In the genomic region with DNA sequence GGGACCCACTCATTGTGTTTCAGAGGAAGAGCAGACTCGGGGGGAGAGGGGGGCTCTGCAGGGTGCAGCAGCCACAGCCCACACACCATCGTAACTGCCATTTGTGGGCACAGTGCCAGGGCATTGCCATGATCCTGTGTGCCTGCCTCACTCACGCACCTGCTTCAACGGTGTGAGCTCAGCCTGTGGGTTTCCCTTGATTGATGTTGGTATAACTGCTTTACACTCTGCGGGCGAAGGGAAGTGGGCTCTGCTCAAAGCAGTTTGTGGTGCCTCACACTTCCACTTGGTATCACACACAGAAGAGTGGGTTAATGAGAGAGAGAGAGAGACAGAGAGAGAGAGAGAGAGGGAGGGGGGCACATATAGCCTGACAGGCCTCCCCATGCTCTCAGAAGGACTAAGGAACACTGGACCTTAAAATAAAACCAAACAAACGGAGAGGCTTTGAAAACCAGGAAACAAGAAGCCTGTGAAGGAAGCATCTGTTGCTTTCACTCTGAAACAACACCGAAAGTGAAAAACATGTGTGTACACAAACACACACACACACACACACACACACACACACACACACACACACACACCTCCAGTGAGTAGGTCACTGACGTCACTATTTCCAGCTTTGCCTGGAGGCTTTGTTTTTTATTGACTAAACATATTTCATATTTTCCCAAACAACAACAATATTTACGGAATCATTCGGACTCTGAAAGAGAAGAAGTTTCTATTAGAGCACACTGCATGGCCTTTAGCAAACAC, we compare ENCODE assay signal across 7 mouse cellular contexts.
DNase-seq lines count a peak whose midpoint lies in the region; ATAC-seq and TF ChIP-seq lines count a peak whose summit lies in the region.

No protein-coding gene starts in this region.

- ATAC-seq in forebrain, postnatal 0 days: peak; percentile 58
- no peak; the same call in 1 of the 2 replicates for ATAC-seq in midbrain, embryonic 14.5 days (ENCODE audit: low FRiP score, low TSS enrichment)
- no peak for ATAC-seq in erythroblast, adult 5-6 weeks (replicated peaks; ENCODE audit: low FRiP score, poor library complexity, severe bottlenecking)

- no peak overlapping the region for H3K4me3 ChIP-seq in layer of hippocampus, adult 2 months
- no peak overlapping the region for H3K4me3 ChIP-seq in bone marrow, adult 2 months (replicated peaks; ENCODE audit: control insufficient read depth, low read depth, low read length)
- H3K4me3 ChIP-seq in forebrain, postnatal 0 days (ENCODE audit: low read depth, low read length): no peak overlapping the region
- no peak overlapping the region for H3K4me3 ChIP-seq in midbrain, embryonic 14.5 days (replicated peaks; ENCODE audit: low read depth, low read length)

- no peaks in the 10 kb centered on the region for H3K36me3 ChIP-seq in forebrain, postnatal 0 days (ENCODE audit: insufficient read depth)
- H3K36me3 ChIP-seq in midbrain, embryonic 14.5 days (ENCODE audit: control insufficient read depth, insufficient read depth, low read length): no peaks in the 10 kb centered on the region

- H3K9me3 ChIP-seq in forebrain, postnatal 0 days (ENCODE audit: low read length): no peaks in the 10 kb centered on the region
- H3K9me3 ChIP-seq in midbrain, embryonic 14.5 days (ENCODE audit: control insufficient read depth, low read length): no peaks in the 10 kb centered on the region

- H3K4me1 ChIP-seq in bone marrow, adult 2 months (ENCODE audit: control insufficient read depth, insufficient read depth, low read length): no peaks in the 10 kb centered on the region; the same call in 1 of the 2 replicates
- 0 out of 2 replicates have a peak, but pooled peaks cover 3% of the 10 kb centered on the region for H3K4me1 ChIP-seq in forebrain, postnatal 0 days (ENCODE audit: insufficient read depth)
- H3K4me1 ChIP-seq in midbrain, embryonic 14.5 days (ENCODE audit: control insufficient read depth, insufficient read depth, low read length): 0 out of 2 replicates have a peak, but pooled peaks cover 6% of the 10 kb centered on the region

- H3K27me3 ChIP-seq in forebrain, postnatal 0 days (ENCODE audit: insufficient read depth, low read length): no peaks in the 10 kb centered on the region
- no peaks in the 10 kb centered on the region for H3K27me3 ChIP-seq in midbrain, embryonic 14.5 days (ENCODE audit: control insufficient read depth, insufficient read depth, low read length)

- no peak for DNase-seq in layer of hippocampus, adult 2 months (ENCODE audit: low spot score in 2 of 2)
- DNase-seq in layer of hippocampus, postnatal 25 days (ENCODE audit: extremely low spot score in 1 of 2, low spot score in 1 of 2): no peak
- DNase-seq in forebrain, postnatal 0 days: peak; percentile 24
- peak; percentile 46 for DNase-seq in midbrain, embryonic 14.5 days
- DNase-seq in thymus, postnatal 14 days: peak; percentile 94

- H3K27ac ChIP-seq in layer of hippocampus, adult 2 months: 0 out of 2 replicates have a peak overlapping the region, but pooled peaks have one; percentile 5
- H3K27ac ChIP-seq in bone marrow, adult 2 months (ENCODE audit: control insufficient read depth, insufficient read depth, low read depth, low read length, poor library complexity): peak overlapping the region; percentile 10; the same call in 1 of the 2 replicates
- 0 out of 2 replicates have a peak overlapping the region, but pooled peaks have one; percentile 40 for H3K27ac ChIP-seq in forebrain, postnatal 0 days (ENCODE audit: low read depth, low read length)
- peak overlapping the region; percentile 6; the same call in 1 of the 2 replicates for H3K27ac ChIP-seq in midbrain, embryonic 14.5 days (replicated peaks; ENCODE audit: low read depth, low read length)

- 8% methylated on average over 11 of the region's 11 CpGs for WGBS in bone marrow, adult 2 months
- 44% methylated on average over 11 of the region's 11 CpGs for WGBS in forebrain, postnatal 0 days
- WGBS in midbrain, embryonic 14.5 days: 74% methylated on average over 11 of the region's 11 CpGs

- no peak overlapping the region for H3K9ac ChIP-seq in forebrain, postnatal 0 days
- no peak overlapping the region for H3K9ac ChIP-seq in midbrain, embryonic 14.5 days (replicated peaks; ENCODE audit: low read length)

- H3K4me2 ChIP-seq in forebrain, postnatal 0 days (ENCODE audit: low read depth): no peak overlapping the region
- H3K4me2 ChIP-seq in midbrain, embryonic 14.5 days (ENCODE audit: low read length): no peak overlapping the region

- no peak for TF ChIP-seq CTCF in layer of hippocampus, adult 2 months (conservative IDR thresholded peaks at IDR 0.05)
- no peak for TF ChIP-seq CTCF in bone marrow, adult 2 months (IDR thresholded peaks at IDR 0.05; ENCODE audit: control insufficient read depth, insufficient read depth, low read length)
- TF ChIP-seq CTCF in forebrain, postnatal 0 days (IDR thresholded peaks at IDR 0.05; ENCODE audit: low read depth): no peak

- no peak for TF ChIP-seq POLR2A in bone marrow, adult 2 months (IDR thresholded peaks at IDR 0.05; ENCODE audit: borderline replicate concordance, control insufficient read depth, low read depth, low read length)

Comparison
In these comparisons a context has a peak if more than half of its experiments do, and no peak if none do; other contexts are left out.
1. DNase-seq: peak in forebrain, postnatal 0 days (single experiment), midbrain, embryonic 14.5 days (single experiment) and thymus, postnatal 14 days (single experiment); none in layer of hippocampus, adult 2 months (0 of 2) and layer of hippocampus, postnatal 25 days (0 of 2).
2. Peak in every context shown above with its lines, with median percentiles within 50 percentile points of each other: H3K27ac ChIP-seq.